Mouse (Mus musculus): ENCODE data around the gene Diras1.

DNA sequence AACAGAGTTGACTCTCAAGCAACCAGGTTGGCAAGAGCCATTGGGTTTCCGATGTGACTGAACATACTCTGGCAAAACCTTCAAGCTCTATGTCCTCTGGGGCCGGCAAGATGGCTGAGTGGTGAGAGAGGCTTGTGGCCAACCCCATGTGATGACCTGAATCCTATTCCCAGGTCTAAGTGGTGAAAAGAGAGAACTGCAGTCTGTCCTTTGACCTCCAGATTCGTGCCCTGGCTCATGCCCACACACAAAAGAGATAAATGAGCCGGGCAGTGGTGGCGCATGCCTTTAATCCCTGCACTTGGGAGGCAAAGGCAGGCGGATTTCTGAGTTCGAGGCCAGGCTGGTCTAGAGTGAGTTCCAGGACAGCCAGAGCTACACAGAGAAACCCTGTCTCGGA, 55.3 kb downstream of the Diras1 start:
- no peak for TF ChIP-seq CTCF (IDR thresholded peaks at IDR 0.05; ENCODE audit: extremely low read depth, insufficient read depth, low read length)
- no peak for TF ChIP-seq POLR2A (IDR thresholded peaks at IDR 0.05; ENCODE audit: extremely low read depth, insufficient read depth, low read length)

Measured in cortical plate, adult 2 months (tissue).